In the genomic region with DNA sequence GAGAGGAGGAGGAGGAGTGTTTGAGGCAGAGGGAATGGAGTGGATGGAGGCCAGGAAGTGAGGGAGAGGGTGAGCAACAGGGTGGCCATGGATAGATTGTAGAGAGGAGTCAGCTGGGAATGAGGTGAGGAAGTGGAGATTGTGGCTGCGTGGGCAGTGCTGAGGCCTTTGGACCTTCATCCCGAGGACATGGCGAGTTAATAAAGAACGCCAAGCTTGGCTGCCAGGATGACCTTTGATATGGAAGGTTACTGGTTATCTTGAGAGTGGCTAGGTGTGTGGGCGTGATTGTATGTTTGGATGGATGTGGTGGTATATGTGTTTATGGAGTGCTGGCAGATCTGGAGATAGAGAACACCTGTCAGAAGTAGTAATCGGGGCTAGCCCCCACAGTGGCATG, we compare ENCODE assay signal across 11 mouse cellular contexts. TPM values are rescaled to one million over a fixed set of nuclear protein-coding genes. Genes with fewer than 3 reads are reported as not detected.
A peak's percentile ranks its signal among the peaks of the same experiment; 100 is the strongest.
DNase-seq lines count a peak whose midpoint lies in the region; ATAC-seq and TF ChIP-seq lines count a peak whose summit lies in the region.
"Had no signal": no experiment of that assay in that cellular context is flagged by ENCODE, and none has a peak within 500 bp of the region (broad histone marks: within the 10 kb centered on the region; RNA-seq: fewer than 3 reads in every experiment).

No protein-coding gene starts in this region.

- no peak overlapping the region for H3K9ac ChIP-seq in heart, embryonic 12.5 days
- H3K9ac ChIP-seq in heart, adult 2 months (ENCODE audit: low read depth, low read length) = no peak overlapping the region; the same call in 1 of the 2 replicates
- no peak overlapping the region for H3K9ac ChIP-seq in kidney, embryonic 16.5 days (replicated peaks; ENCODE audit: low read length)
- H3K9ac ChIP-seq in midbrain, embryonic 15.5 days = no peak overlapping the region

- intact Hi-C loops in heart, adult 2 months (cut with DNase I) = loop anchor here (2.0 kb wide), 1 partner anchor 43 kb away; no protein-coding TSS in a partner anchor

- H3K4me3 ChIP-seq in heart, embryonic 12.5 days = no peak overlapping the region
- H3K4me3 ChIP-seq in heart, adult 2 months = no peak overlapping the region
- H3K4me3 ChIP-seq in embryonic fibroblast, embryonic 13.5 days (ENCODE audit: insufficient read depth, low read length) = no peak overlapping the region
- H3K4me3 ChIP-seq in kidney, embryonic 16.5 days (ENCODE audit: low read length) = no peak overlapping the region
- no peak overlapping the region for H3K4me3 ChIP-seq in midbrain, embryonic 15.5 days

- H3K27me3 ChIP-seq in heart, embryonic 12.5 days (replicated peaks) = no peaks in the 10 kb centered on the region
- no peaks in the 10 kb centered on the region for H3K27me3 ChIP-seq in heart, adult 2 months (ENCODE audit: control insufficient read depth, insufficient read depth, low read length)
- no peaks in the 10 kb centered on the region for H3K27me3 ChIP-seq in kidney, embryonic 16.5 days (ENCODE audit: insufficient read depth, low read length)
- no peaks in the 10 kb centered on the region for H3K27me3 ChIP-seq in midbrain, embryonic 15.5 days (replicated peaks)

- H3K27ac ChIP-seq in heart, embryonic 12.5 days (ENCODE audit: poor library complexity, severe bottlenecking) = 0 out of 2 replicates have a peak overlapping the region, but pooled peaks have one; percentile 8
- H3K27ac ChIP-seq in heart, adult 2 months = no peak overlapping the region; the same call in none of the 2 replicates
- peak overlapping the region; percentile 16; the same call in 1 of the 2 replicates for H3K27ac ChIP-seq in embryonic fibroblast, embryonic 13.5 days (ENCODE audit: insufficient read depth, low read length)
- H3K27ac ChIP-seq in kidney, embryonic 16.5 days (ENCODE audit: low read length) = no peak overlapping the region
- H3K27ac ChIP-seq in midbrain, embryonic 15.5 days = 0 out of 2 replicates have a peak overlapping the region, but pooled peaks have one; percentile 4

- no peak for TF ChIP-seq CTCF in heart, adult 2 months (IDR thresholded peaks at IDR 0.05)
- no peak for TF ChIP-seq CTCF in embryonic fibroblast, embryonic 13.5 days (IDR thresholded peaks at IDR 0.05; ENCODE audit: borderline replicate concordance, insufficient read depth, low read length)

- peaks cover 46% of the 10 kb centered on the region for H3K4me1 ChIP-seq in heart, embryonic 12.5 days (replicated peaks)
- peaks cover 16% of the 10 kb centered on the region for H3K4me1 ChIP-seq in heart, adult 2 months (ENCODE audit: control insufficient read depth, insufficient read depth, low read length)
- peaks cover 14% of the 10 kb centered on the region for H3K4me1 ChIP-seq in embryonic fibroblast, embryonic 13.5 days (ENCODE audit: control insufficient read depth, insufficient read depth, low read length)
- H3K4me1 ChIP-seq in kidney, embryonic 16.5 days (ENCODE audit: insufficient read depth, low read length) = peaks cover 45% of the 10 kb centered on the region
- H3K4me1 ChIP-seq in midbrain, embryonic 15.5 days = peaks cover 37% of the 10 kb centered on the region

- peak overlapping the region; percentile 16 for H3K4me2 ChIP-seq in heart, embryonic 12.5 days
- H3K4me2 ChIP-seq in kidney, embryonic 16.5 days (replicated peaks; ENCODE audit: low read depth, low read length) = peak overlapping the region; percentile 17; the same call in 1 of the 2 replicates
- H3K4me2 ChIP-seq in midbrain, embryonic 15.5 days = peak overlapping the region; percentile 72; the same call in 1 of the 2 replicates

- peaks cover 8% of the 10 kb centered on the region; the same call in 1 of the 2 replicates for H3K36me3 ChIP-seq in heart, embryonic 12.5 days
- peaks cover 14% of the 10 kb centered on the region for H3K36me3 ChIP-seq in heart, adult 2 months (ENCODE audit: control insufficient read depth, insufficient read depth, low read length)
- H3K36me3 ChIP-seq in kidney, embryonic 16.5 days (ENCODE audit: insufficient read depth, low read length) = no peaks in the 10 kb centered on the region
- no peaks in the 10 kb centered on the region for H3K36me3 ChIP-seq in midbrain, embryonic 15.5 days (replicated peaks)

- WGBS in heart, embryonic 12.5 days = 62% methylated on average over 6 of the region's 6 CpGs
- WGBS in heart, adult 2 months = 26% methylated on average over 6 of the region's 6 CpGs
- WGBS in kidney, embryonic 16.5 days = 35% methylated on average over 6 of the region's 6 CpGs
- WGBS in midbrain, embryonic 15.5 days = 90% methylated on average over 6 of the region's 6 CpGs

- TF ChIP-seq EP300 in heart, adult 2 months (IDR thresholded peaks at IDR 0.05; ENCODE audit: insufficient read depth, low read depth, low read length) = no peak

- no peak for ATAC-seq in heart, embryonic 12.5 days (ENCODE audit: insufficient number of reproducible peaks, low FRiP score)
- ATAC-seq in kidney, embryonic 16.5 days (ENCODE audit: low FRiP score, low TSS enrichment) = no peak
- no peak for ATAC-seq in midbrain, embryonic 15.5 days (replicated peaks)
- no peak for ATAC-seq in megakaryocyte progenitor cell, adult 5-6 weeks (replicated peaks; ENCODE audit: poor library complexity)

- peaks cover 13% of the 10 kb centered on the region for H3K79me2 ChIP-seq in heart, adult 2 months (replicated peaks; ENCODE audit: control insufficient read depth, insufficient read depth, low read length)

- H3K9me3 ChIP-seq in heart, embryonic 12.5 days (replicated peaks) = no peaks in the 10 kb centered on the region
- no peaks in the 10 kb centered on the region for H3K9me3 ChIP-seq in kidney, embryonic 16.5 days (ENCODE audit: low read length)
- no peaks in the 10 kb centered on the region for H3K9me3 ChIP-seq in midbrain, embryonic 15.5 days

- no peak for TF ChIP-seq POLR2A in heart, adult 2 months (IDR thresholded peaks at IDR 0.05; ENCODE audit: insufficient read depth, low read depth, low read length)
- TF ChIP-seq POLR2A in embryonic fibroblast, embryonic 13.5 days (IDR thresholded peaks at IDR 0.05; ENCODE audit: low read depth, low read length) = no peak

- no peak for DNase-seq in heart, adult 2 months
- DNase-seq in frontal cortex, postnatal 25 days (ENCODE audit: low spot score in 2 of 2) = no peak
- no peak for DNase-seq in embryo, embryonic 9.5 days (ENCODE audit: extremely low spot score)
- DNase-seq: cerebellum, postnatal 36 days; heart, postnatal 36 days; lung, postnatal 14 days had no signal

RNA-seq across cellular contexts. Expression of a gene that starts 3.4 kb away (rescaled TPM):
- 59.5 and 64.4 TPM in 2 replicates for polyA plus RNA-seq in heart, embryonic 12.5 days (2016; fragmentation: Nextera tagmentation; extraction: Ambion mirVana)
- 100 to 1,000 TPM; 130 to 149 TPM for total RNA-seq in heart, adult 2 months (2021)
- 106 and 127 TPM in 2 replicates for polyA plus RNA-seq in heart, adult 2 months (2012; rRNA removed)
- polyA plus RNA-seq in embryonic fibroblast, embryonic 13.5 days (2011; ENCODE audit: insufficient read length, low read depth, missing spikeins) = 151 and 158 TPM in 2 replicates
- 62.0 and 64.9 TPM in 2 replicates for polyA plus RNA-seq in kidney, embryonic 16.5 days (2015; fragmentation: Nextera tagmentation; extraction: Ambion mirVana)
- polyA plus RNA-seq in midbrain, embryonic 15.5 days (2015; fragmentation: Nextera tagmentation; extraction: Ambion mirVana) = 51.0 and 58.0 TPM in 2 replicates
- total RNA-seq in megakaryocyte progenitor cell, adult 5-6 weeks (2015) = 16.2 and 18.1 TPM in 2 replicates
- 9.1 and 11.4 TPM in 2 replicates for total RNA-seq in megakaryocyte progenitor cell, adult 5-6 weeks (2017)

RNA-seq across cellular contexts. Expression of a gene that starts 38.0 kb away (rescaled TPM):
- 3.9 and 6.2 TPM in 2 replicates for polyA plus RNA-seq in heart, embryonic 12.5 days (2016; fragmentation: Nextera tagmentation; extraction: Ambion mirVana)
- total RNA-seq in heart, adult 2 months (2021) = 10 to 100 TPM; 13.4 to 15.4 TPM
- polyA plus RNA-seq in heart, adult 2 months (2012; rRNA removed) = 26.3 and 26.4 TPM in 2 replicates
- 7.6 and 9.9 TPM in 2 replicates for polyA plus RNA-seq in embryonic fibroblast, embryonic 13.5 days (2011; ENCODE audit: insufficient read length, low read depth, missing spikeins)
- 1.9 and 2.4 TPM in 2 replicates for polyA plus RNA-seq in kidney, embryonic 16.5 days (2015; fragmentation: Nextera tagmentation; extraction: Ambion mirVana)
- polyA plus RNA-seq in midbrain, embryonic 15.5 days (2015; fragmentation: Nextera tagmentation; extraction: Ambion mirVana) = 19.6 and 22.0 TPM in 2 replicates
- total RNA-seq in megakaryocyte progenitor cell, adult 5-6 weeks (2015) = 4.9 and 8.3 TPM in 2 replicates
- total RNA-seq in megakaryocyte progenitor cell, adult 5-6 weeks (2017) = 2.3 and 3.7 TPM in 2 replicates

Comparison
In these comparisons a context has a peak if more than half of its experiments do, and no peak if none do; other contexts are left out.
1. H3K27ac ChIP-seq: peak in heart, embryonic 12.5 days (single experiment), embryonic fibroblast, embryonic 13.5 days (single experiment) and midbrain, embryonic 15.5 days (single experiment); none in heart, adult 2 months (single experiment) and kidney, embryonic 16.5 days (single experiment).
2. H3K4me2 ChIP-seq: peak in every context shown above with its lines; median percentile 72 in midbrain, embryonic 15.5 days; 17 in kidney, embryonic 16.5 days; 16 in heart, embryonic 12.5 days.